Mouse (Mus musculus): ENCODE measurements around the gene Mag. TPM values are rescaled to one million over a fixed set of nuclear protein-coding genes. Genes with fewer than 3 reads are reported as not detected.
"Not testable (repeated sequence)": the region's sequence is repeated elsewhere in the genome, so short reads cannot be mapped to it uniquely, and the experiment has no call there.

The Mag gene
- total RNA-seq, 2 experiments from 2014 or later = 91.1 to 93.1 TPM

DNA sequence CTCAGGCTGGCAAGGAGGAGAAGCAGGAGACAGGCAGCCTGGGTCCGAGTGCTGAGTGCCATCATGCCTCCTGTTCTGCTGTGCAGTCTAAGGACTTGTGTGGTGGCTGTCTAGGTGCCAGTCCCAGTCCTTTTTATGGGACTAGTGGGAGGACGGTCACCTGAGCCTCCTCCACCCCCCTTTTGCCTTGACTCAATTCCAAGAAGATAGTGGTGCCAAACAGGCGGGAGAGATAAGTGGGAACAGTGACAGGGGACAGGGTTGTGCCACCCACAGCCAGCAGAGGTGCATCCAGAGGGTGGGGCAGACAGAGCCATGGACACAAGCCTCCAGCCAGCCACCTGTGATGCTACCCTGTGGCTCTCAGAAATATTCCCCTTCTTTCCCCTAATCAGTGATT is 9.4 kb upstream of the Mag start:
- no peak for TF ChIP-seq CTCF (IDR thresholded peaks at IDR 0.05)
- no peak overlapping the region for H3K4me3 ChIP-seq
- DNase-seq (ENCODE audit: extremely low spot score in 1 of 2, low spot score in 2 of 2) = no peak
- no peak overlapping the region for H3K27ac ChIP-seq
- intact Hi-C loops (cut with DNase I) = no loop called here

DNA sequence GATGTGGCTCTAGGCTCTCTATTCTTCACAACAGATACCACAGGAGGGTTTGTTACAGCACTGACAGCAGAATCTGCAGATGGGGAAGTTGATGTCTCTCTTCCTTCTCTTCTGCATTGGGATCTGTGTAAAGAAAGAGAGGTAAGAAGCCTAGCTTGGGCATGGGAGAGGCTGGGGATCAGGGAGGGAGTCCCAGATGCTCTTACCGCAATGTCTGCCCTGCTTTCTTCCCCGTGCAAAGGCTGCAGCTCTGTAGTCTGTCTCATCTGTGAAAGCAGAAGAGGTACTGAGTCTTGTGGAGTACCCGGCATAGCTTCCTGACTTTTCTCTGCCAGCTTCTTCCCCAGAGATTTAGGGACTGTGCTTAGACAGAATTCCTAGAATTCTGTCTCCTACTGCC is 7.8 kb upstream of the Mag start:
- H3K27ac ChIP-seq; DNase-seq (ENCODE audit: extremely low spot score in 1 of 2, low spot score in 2 of 2); H3K4me3 ChIP-seq; intact Hi-C loops (cut with DNase I): not testable (repeated sequence)

DNA sequence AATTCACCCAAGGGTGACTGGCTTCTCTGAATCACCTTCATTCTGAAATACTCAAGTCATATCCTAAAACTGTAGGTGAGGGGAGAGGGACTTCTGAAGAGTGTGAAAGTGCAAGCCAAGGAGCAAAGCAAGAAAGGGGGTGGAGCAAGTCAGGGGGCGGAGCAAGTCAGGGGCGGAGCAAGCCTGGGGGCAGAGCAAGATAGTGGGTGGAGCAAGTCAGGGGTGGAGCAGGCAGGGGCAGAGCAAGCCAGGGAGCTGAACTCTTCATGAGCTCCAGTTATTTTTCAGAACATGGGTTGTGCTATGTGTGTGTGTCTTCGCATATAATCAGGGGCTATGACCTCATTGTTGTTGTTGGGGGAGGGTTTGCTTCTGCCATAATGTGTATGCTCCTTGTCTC is 5.5 kb upstream of the Mag start:
- Histone ChIP-seq H3K4me3 (no peak overlapping the region), H3K27ac (no peak overlapping the region)
- DNase-seq (ENCODE audit: extremely low spot score in 1 of 2, low spot score in 2 of 2) = no peak
- no peak for TF ChIP-seq CTCF (IDR thresholded peaks at IDR 0.05)
- intact Hi-C loops (cut with DNase I) = no loop called here

DNA sequence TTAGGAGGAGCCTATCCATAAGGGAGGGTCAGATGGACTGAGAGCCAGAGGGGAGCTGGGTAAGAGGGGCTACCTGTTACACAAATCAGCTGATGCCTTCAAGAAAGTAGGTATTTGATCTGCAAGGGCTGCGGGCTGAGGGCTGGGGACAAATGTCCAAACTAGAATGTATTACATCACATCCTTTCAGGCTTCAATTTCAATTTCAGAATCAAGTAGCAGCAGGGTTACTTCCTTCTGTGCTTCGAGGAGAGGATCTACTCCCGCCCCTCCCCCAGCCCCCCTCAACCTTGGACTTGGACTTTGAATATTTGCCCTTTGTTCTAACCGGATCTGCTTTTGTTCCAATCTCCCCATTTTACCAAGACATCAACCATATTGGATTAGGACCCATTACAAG is 2.5 kb upstream of the Mag start:
- Histone ChIP-seq H3K27ac (peak overlapping the region; percentile 54), H3K4me3 (0 out of 2 replicates have a peak overlapping the region, but pooled peaks have one; percentile 2)
- intact Hi-C loops (cut with DNase I) = no loop called here
- no peak for DNase-seq (ENCODE audit: extremely low spot score in 1 of 2, low spot score in 2 of 2)
- no peak for TF ChIP-seq CTCF (IDR thresholded peaks at IDR 0.05)

DNA sequence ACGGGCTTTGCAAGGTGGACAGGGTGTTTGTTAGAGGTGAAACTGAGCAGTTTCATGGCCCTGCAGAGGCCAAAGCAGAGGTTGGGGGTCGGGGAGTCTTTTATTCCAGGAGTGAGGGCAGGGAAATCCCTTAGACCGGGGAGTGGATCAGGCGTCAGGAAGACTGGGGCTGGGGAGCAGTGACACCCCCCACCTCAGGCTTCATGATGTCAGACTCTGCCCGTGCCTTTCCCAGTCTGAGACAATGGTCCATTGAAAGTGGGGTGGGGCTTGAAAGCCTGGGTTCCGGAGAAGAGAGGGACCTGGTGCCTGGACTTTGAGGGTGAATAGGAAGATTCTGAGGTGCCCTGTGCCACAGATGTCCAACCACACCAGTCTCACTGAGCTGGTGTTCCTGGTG is 2.0 kb upstream of the Mag start:
- no peak for TF ChIP-seq CTCF (IDR thresholded peaks at IDR 0.05)
- 0 out of 2 replicates have a peak overlapping the region, but pooled peaks have one; percentile 2 for H3K4me3 ChIP-seq

DNA sequence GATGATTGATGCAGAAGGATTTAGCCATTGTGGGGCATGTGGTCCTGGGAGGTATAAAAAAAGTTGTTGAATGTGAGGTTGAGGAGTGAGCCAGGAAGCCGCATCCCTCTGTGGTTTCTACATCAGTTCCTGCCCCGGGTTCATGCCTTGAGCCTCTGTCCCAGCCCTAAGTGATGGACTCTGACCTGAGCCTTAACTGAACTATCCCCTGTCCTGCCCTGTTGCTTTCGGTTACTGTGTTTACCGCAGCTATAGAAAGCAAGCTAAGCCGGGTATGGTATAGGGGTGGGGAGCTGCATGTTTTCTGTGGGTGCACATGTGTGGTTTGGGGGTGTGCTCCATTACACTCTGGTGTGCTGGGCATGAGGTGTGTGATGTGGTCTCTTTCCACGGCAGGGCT is 4.9 kb downstream of the Mag start:
- no peak for DNase-seq (ENCODE audit: extremely low spot score in 1 of 2, low spot score in 2 of 2)
- intact Hi-C loops (cut with DNase I) = no loop called here
- no peak for TF ChIP-seq CTCF (IDR thresholded peaks at IDR 0.05)
- H3K27ac ChIP-seq = no peak overlapping the region
- no peak overlapping the region for H3K4me3 ChIP-seq

More for the DNA sequence above, 2.0 kb upstream of the Mag start:
- intact Hi-C loops (cut with DNase I) = no loop called here
- peak overlapping the region; percentile 61 for H3K27ac ChIP-seq
- no peak for DNase-seq (ENCODE audit: extremely low spot score in 1 of 2, low spot score in 2 of 2)

DNA sequence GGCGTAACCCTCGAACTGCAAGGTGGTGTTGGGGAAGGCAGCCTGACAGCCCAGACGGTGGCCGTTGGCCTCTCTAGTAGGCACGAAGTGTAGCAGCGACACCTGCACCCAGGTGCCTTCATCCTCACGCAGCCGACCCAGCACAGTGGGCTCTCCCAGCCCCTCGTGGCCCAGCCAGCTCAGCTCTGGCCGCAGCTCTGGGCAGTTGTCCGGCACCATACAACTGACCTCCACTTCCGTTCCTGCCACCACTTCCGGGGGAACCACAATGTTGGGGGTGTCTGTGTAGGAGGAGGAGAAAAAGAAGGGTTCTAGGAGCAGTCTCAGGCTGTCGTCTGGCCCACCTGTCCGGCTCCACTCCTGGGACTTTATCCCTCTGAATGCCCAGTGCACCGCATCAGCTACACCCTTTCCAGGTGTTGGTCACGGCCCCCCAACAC is 5.7 kb downstream of the Mag start:
- no peak for TF ChIP-seq CTCF (IDR thresholded peaks at IDR 0.05)
- no peak for DNase-seq (ENCODE audit: extremely low spot score in 1 of 2, low spot score in 2 of 2)
- intact Hi-C loops (cut with DNase I) = no loop called here
- Histone ChIP-seq H3K27ac (no peak overlapping the region), H3K4me3 (no peak overlapping the region)

DNA sequence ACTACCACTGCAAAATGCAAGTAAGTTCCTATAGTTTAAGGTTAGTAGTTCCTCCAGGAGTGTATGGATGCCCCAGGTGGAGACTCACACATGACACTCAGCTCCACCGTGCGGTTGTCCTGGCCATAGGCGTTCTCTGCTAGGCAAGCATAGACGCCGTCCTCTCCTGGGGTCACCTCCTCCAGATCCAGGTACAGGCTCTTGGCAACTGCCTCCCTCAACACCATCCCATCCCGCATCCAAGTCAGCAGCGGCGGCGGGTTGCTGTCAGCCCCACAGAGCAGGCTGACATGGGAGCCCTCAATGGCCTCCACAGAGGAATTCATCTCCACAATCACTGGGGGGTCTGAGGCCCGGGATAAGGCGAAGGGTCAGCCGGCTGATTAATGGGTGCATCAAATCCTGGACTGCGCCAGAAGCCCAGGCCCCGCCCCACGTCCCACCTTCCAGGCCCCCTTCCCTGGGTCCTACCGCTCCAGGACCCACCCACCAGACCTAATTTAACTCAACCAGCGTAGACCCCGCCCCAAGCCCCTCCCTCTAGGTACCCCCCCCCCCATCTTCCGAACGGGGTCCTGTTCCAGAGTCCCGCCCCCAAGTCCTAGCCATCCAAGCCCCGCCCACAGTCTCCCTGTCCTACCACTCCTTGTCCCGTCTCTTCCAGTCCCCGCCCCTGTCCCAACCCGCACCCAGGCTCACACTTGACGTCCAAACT is 6.2 kb downstream of the Mag start:
- Histone ChIP-seq H3K4me3 (no peak overlapping the region), H3K27ac (no peak overlapping the region)
- intact Hi-C loops (cut with DNase I) = no loop called here
- no peak for TF ChIP-seq CTCF (IDR thresholded peaks at IDR 0.05)
- DNase-seq (ENCODE audit: extremely low spot score in 1 of 2, low spot score in 2 of 2) = no peak

DNA sequence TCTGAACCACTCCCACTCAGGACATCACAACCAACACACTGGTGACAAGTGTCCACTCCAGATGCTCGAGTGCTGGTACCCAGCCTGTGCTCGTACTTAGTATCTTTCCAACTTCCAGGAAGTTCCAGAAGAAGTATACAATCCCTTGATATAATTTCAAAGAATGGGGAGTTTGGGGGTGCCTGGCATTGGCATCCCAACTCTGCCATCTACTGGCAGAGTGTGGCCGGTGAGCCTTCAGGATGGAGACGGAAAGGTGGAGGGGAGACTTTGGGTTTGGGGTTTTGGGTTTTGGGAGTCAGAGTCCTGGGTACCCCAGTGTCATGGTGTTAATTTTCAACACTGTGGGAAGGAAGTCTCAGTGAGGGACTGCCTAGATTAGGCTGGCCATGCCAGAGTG is 10.6 kb downstream of the Mag start:
- no peak overlapping the region for H3K4me3 ChIP-seq
- intact Hi-C loops (cut with DNase I) = loop anchor here (2.0 to 5.0 kb wide), 2 partner anchors 31 to 307 kb away; partner anchors contain the start of gene Zbtb32
- DNase-seq (ENCODE audit: extremely low spot score in 1 of 2, low spot score in 2 of 2) = peak; percentile 24 to 46
- peak; percentile 72 for TF ChIP-seq CTCF (IDR thresholded peaks at IDR 0.05)
- no peak overlapping the region for H3K27ac ChIP-seq

DNA sequence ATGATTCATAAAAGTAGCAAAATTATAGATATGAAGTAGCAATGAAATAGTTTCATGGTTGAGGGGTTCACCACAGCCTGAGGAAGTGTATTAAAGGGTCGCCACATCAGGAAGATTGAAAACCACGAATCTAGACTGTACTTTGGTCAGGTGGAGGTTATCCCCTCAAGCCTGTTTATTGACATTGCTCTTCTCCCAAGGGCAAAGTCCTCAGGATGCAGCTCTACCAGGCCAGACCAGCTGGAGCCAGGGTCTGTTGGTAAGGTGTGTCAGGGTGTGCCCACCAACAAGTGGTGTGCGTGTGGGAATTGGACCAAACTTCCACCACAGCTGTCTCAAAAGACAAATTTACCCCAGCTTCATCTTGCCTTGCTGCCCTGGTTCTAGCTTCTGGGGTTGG is 19.5 kb downstream of the Mag start:
- DNase-seq (ENCODE audit: extremely low spot score in 1 of 2, low spot score in 2 of 2) = no peak
- TF ChIP-seq CTCF (IDR thresholded peaks at IDR 0.05) = no peak

DNA sequence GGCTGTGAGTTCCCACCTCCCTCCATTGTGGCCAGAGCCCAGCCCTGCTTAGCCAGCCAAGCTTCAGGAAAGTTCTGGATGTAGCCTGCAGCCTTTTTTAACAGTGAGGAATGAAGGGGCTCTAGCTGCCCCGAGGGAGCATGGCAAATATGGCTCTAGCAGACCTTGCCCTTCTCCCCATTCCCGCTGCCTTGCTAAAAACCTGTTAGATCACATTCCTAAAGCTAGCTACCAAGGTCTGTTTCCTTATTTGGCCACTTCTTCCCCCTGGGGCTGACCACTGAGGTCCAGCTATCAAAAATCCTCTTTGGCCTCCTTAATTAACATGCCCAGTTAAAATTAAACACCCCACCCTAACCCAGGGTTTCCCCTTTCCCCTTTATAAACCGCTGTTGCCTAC is 22.2 kb downstream of the Mag start:
- DNase-seq (ENCODE audit: extremely low spot score in 1 of 2, low spot score in 2 of 2) = no peak
- TF ChIP-seq CTCF (IDR thresholded peaks at IDR 0.05) = no peak
- intact Hi-C loops (cut with DNase I) = no loop called here
- H3K27ac ChIP-seq = no peak overlapping the region
- no peak overlapping the region for H3K4me3 ChIP-seq

More for the DNA sequence above, 19.5 kb downstream of the Mag start:
- intact Hi-C loops (cut with DNase I) = no loop called here
- H3K4me3 ChIP-seq = no peak overlapping the region
- no peak overlapping the region for H3K27ac ChIP-seq

DNA sequence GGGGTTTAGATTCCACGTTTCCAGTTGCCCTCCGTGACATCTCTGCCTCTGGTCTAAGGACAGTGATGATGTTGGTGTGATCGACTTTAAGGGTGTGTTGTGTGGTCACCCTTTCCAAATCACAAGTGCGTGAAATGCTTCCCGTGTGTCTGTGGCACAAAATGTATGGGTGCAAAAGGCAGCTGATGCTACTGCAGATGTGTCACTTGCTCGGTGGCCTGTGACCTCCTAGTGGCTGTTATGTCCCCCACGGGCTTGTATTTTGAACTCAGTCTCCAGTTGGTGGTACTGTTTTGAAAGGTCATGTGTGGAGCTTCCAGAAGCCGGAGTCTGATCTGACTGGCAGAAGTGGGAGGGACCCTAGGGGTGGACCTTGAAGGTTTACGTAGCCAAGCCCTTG is 22.9 kb downstream of the Mag start:
- TF ChIP-seq CTCF (IDR thresholded peaks at IDR 0.05) = no peak
- no peak for DNase-seq (ENCODE audit: extremely low spot score in 1 of 2, low spot score in 2 of 2)
- H3K4me3 ChIP-seq = no peak overlapping the region
- H3K27ac ChIP-seq = no peak overlapping the region
- intact Hi-C loops (cut with DNase I) = no loop called here

DNA sequence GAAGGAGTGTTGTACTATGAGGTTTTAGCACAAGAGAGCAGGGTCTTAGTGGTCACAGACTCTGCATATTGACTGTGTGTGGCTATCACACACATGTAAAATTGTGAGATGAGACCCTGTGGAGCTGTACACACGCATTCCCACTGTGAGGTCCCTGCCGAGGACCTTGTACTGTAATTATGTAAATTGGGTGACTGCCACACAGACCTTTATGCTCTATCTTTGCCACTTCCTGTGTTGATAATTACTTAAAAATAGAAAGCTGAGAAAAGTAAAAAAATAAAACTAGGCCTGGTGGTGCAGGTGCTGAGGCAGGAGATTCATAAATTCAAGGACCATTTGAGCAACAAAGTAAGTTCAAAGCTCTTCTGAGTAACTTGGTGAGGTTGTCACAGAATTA is 24.0 kb downstream of the Mag start:
- TF ChIP-seq CTCF (IDR thresholded peaks at IDR 0.05) = no peak
- intact Hi-C loops (cut with DNase I) = no loop called here
- no peak overlapping the region for H3K27ac ChIP-seq
- no peak overlapping the region for H3K4me3 ChIP-seq
- no peak for DNase-seq (ENCODE audit: extremely low spot score in 1 of 2, low spot score in 2 of 2)
